Mouse (Mus musculus) lung, embryonic 14.5 days (tissue): ENCODE measurements around the gene Prr5l. TPM values are rescaled to one million over a fixed set of nuclear protein-coding genes. Genes with fewer than 3 reads are reported as not detected.

ENCODE experiments used
- ATAC-seq: fragments of 200-750 bp; cut with Nextera tagmentation; 2 replicates; pipeline ENCODE4 v1.8.0; 2017; ENCODE audit warnings: mild to moderate bottlenecking, moderate TSS enrichment, moderate library complexity; ENCODE audit not compliant: insufficient read depth
- DNase-seq: peaks from one replicate; pipeline ENCODE4 v3.0.0-alpha.2; 2015
- H3K27ac ChIP-seq: fragments of 300-500 bp; sonication (generic); 2 replicates; pipeline ENCODE4 v1.5.1; 2014; ENCODE audit warnings: low read depth, mild to moderate bottlenecking, moderate library complexity
- H3K27me3 ChIP-seq: fragments of 300-500 bp; sonication (generic); 2 replicates; pipeline ENCODE4 v1.6.1; 2014; ENCODE audit warnings: low read length, control low read depth; ENCODE audit not compliant: insufficient read depth
- H3K36me3 ChIP-seq: fragments of 300-500 bp; sonication (generic); 2 replicates; pipeline ENCODE4 v1.6.1; 2014; ENCODE audit warnings: control low read depth; ENCODE audit not compliant: insufficient read depth
- H3K4me1 ChIP-seq: fragments of 300-500 bp; sonication (generic); 2 replicates; pipeline ENCODE4 v1.6.1; 2014; ENCODE audit warnings: antibody characterized with exemption, control low read depth; ENCODE audit not compliant: insufficient read depth
- H3K4me2 ChIP-seq: fragments of 300-500 bp; sonication (generic); 2 replicates; pipeline ENCODE4 v1.6.1; 2014; ENCODE audit warnings: mild to moderate bottlenecking
- H3K4me3 ChIP-seq: fragments of 300-500 bp; sonication (generic); 2 replicates; pipeline ENCODE4 v1.5.1; 2014; ENCODE audit warnings: low read depth, low read length
- H3K9ac ChIP-seq: fragments of 300-500 bp; sonication (generic); 2 replicates; pipeline ENCODE4 v1.6.1; 2014
- H3K9me3 ChIP-seq: fragments of 300-500 bp; sonication (generic); 2 replicates; pipeline ENCODE4 v1.6.1; 2016; ENCODE audit warnings: low read depth, low read length, control low read depth
- CTCF ChIP-seq: IDR thresholded peaks from 2 replicates; pipeline ENCODE4 v1.5.1; 2016; ENCODE audit warnings: antibody characterized with exemption, low read depth
- WGBS: fragments of 180-500 bp; shearing (Covaris S2); extraction: QIAGEN DNeasy Blood & Tissue Kit; methylation state at CpG from one replicate; pipeline ENCODE4 v1.1.7; 2014; 5-methylcytosine and 5-hydroxymethylcytosine counted together
- polyA plus RNA-seq: library from polyadenylated mRNA; unstranded; fragments of >200 nt; fragmentation: Nextera tagmentation; extraction: Ambion mirVana; gene quantifications from 2 replicates; pipeline ENCODE4 v1.2.1, GENCODE M21; 2014

The Prr5l gene
- polyA plus RNA-seq, 1 experiment from 2014 or later = 48.9 TPM

- H3K4me1 ChIP-seq = peaks cover 6% of the 10 kb centered on the region; the same call in 1 of the 2 replicates
- TF ChIP-seq CTCF = no peak
- no peak overlapping the region for H3K4me2 ChIP-seq
- DNase-seq = no peak
- WGBS = 84% methylated on average over 9 of the region's 9 CpGs
- no peak overlapping the region for H3K4me3 ChIP-seq
- H3K9me3 ChIP-seq = no peaks in the 10 kb centered on the region
- H3K36me3 ChIP-seq = no peaks in the 10 kb centered on the region
- no peak overlapping the region for H3K9ac ChIP-seq
- no peak overlapping the region for H3K27ac ChIP-seq
- no peak for ATAC-seq
- H3K27me3 ChIP-seq = no peaks in the 10 kb centered on the region
Observed at GRCm38 (mm10) chr2:101834816-101835523, 47.9 kb downstream of the Prr5l start.

GRCm38 (mm10) chr2:101832361-101832760, 50.5 kb downstream of the Prr5l start:
- ATAC-seq = no peak
- TF ChIP-seq CTCF = no peak
- Histone ChIP-seq H3K9ac (no peak overlapping the region), H3K4me3 (no peak overlapping the region), H3K27ac (no peak overlapping the region), H3K4me1 (peaks cover 14% of the 10 kb centered on the region), H3K27me3 (no peaks in the 10 kb centered on the region), H3K4me2 (no peak overlapping the region), H3K36me3 (no peaks in the 10 kb centered on the region), H3K9me3 (no peaks in the 10 kb centered on the region)
- WGBS = 56% methylated on average over 9 of the region's 9 CpGs
- DNase-seq = no peak

- Histone ChIP-seq H3K9ac (no peak overlapping the region), H3K4me1 (peaks cover 16% of the 10 kb centered on the region), H3K27me3 (no peaks in the 10 kb centered on the region), H3K36me3 (no peaks in the 10 kb centered on the region), H3K4me2 (no peak overlapping the region), H3K27ac (no peak overlapping the region), H3K4me3 (no peak overlapping the region), H3K9me3 (no peaks in the 10 kb centered on the region)
- ATAC-seq (no peak), DNase-seq (no peak)
- TF ChIP-seq CTCF = no peak
- 66% methylated on average over 5 of the region's 5 CpGs for WGBS
Observed at GRCm38 (mm10) chr2:101831851-101832250, 51.0 kb downstream of the Prr5l start.

- Histone ChIP-seq H3K4me1 (peaks cover 16% of the 10 kb centered on the region), H3K4me3 (no peak overlapping the region), H3K4me2 (no peak overlapping the region), H3K27ac (no peak overlapping the region), H3K9ac (no peak overlapping the region), H3K36me3 (no peaks in the 10 kb centered on the region), H3K27me3 (no peaks in the 10 kb centered on the region), H3K9me3 (no peaks in the 10 kb centered on the region)
- peak; percentile 41 for ATAC-seq
- peak; percentile 44 for DNase-seq
- no peak for TF ChIP-seq CTCF
- WGBS = 27% methylated on average over 9 of the region's 9 CpGs
Observed at GRCm38 (mm10) chr2:101830186-101830915, 52.5 kb downstream of the Prr5l start.

- no peak for ATAC-seq
- Histone ChIP-seq H3K36me3 (no peaks in the 10 kb centered on the region), H3K27ac (no peak overlapping the region), H3K9ac (no peak overlapping the region), H3K4me2 (no peak overlapping the region), H3K4me3 (no peak overlapping the region), H3K4me1 (peaks cover 16% of the 10 kb centered on the region), H3K9me3 (no peaks in the 10 kb centered on the region), H3K27me3 (no peaks in the 10 kb centered on the region)
- no peak for DNase-seq
- 70% methylated on average over 4 of the region's 4 CpGs for WGBS
- TF ChIP-seq CTCF = no peak
Observed at GRCm38 (mm10) chr2:101829013-101829412, 53.8 kb downstream of the Prr5l start.

GRCm38 (mm10) chr2:101828057-101828643, 54.7 kb downstream of the Prr5l start:
- no peaks in the 10 kb centered on the region for H3K36me3 ChIP-seq
- ATAC-seq (0 out of 2 replicates have a peak, but pooled peaks have one; percentile 13), DNase-seq (peak; percentile 84)
- no peak overlapping the region for H3K4me3 ChIP-seq
- H3K4me1 ChIP-seq = peaks cover 16% of the 10 kb centered on the region
- no peak overlapping the region for H3K4me2 ChIP-seq
- peak; percentile 65 for TF ChIP-seq CTCF
- H3K9ac ChIP-seq = no peak overlapping the region
- H3K9me3 ChIP-seq = no peaks in the 10 kb centered on the region
- 25% methylated on average over 5 of the region's 5 CpGs for WGBS
- no peaks in the 10 kb centered on the region for H3K27me3 ChIP-seq
- H3K27ac ChIP-seq = peak overlapping the region; percentile 69

- no peaks in the 10 kb centered on the region for H3K27me3 ChIP-seq
- H3K9me3 ChIP-seq = no peaks in the 10 kb centered on the region
- H3K27ac ChIP-seq = peak overlapping the region; percentile 69
- TF ChIP-seq CTCF = no peak
- H3K9ac ChIP-seq = no peak overlapping the region
- peak; percentile 24 for DNase-seq
- H3K4me1 ChIP-seq = peaks cover 16% of the 10 kb centered on the region
- no peak for ATAC-seq
- H3K4me2 ChIP-seq = no peak overlapping the region
- H3K36me3 ChIP-seq = no peaks in the 10 kb centered on the region
- H3K4me3 ChIP-seq = no peak overlapping the region
- 21% methylated on average over 5 of the region's 5 CpGs for WGBS
Observed at GRCm38 (mm10) chr2:101827626-101828025, 55.2 kb downstream of the Prr5l start.
